Mouse (Mus musculus) heart, postnatal 0 days (tissue): ENCODE data around the gene Efcab12.

Experiments
- CTCF ChIP-seq: IDR thresholded peaks from 2 replicates; pipeline ENCODE4 v1.5.1; 2016; ENCODE audit warnings: antibody characterized with exemption, control low read depth, low read depth
- EP300 ChIP-seq: IDR thresholded peaks from 2 replicates; pipeline ENCODE4 v1.6.1; 2016; ENCODE audit warnings: antibody characterized with exemption, low read depth

DNA sequence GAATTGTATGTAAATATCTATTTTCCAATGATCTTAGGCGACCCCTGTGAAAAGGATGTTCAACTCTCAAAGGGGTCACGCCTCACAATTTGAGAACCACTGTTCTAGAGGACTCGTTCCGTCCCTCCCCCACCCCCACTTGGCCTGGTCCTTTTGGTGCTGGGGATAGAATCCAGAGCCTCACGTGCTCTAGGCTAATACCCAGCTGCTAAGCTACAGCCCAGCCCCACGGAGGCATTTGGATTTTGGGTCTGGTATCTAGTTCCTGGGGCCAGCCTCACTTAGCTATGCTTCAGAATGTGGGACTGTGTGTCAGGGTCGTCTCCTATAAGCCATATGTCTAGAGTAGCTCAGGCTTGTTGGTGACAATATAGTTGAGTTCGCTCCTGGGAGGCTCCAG is 26.6 kb downstream of the Efcab12 start:
- TF ChIP-seq CTCF (no peak), EP300 (no peak)
